Mouse (Mus musculus): ENCODE results near the gene E2f4. TPM values are rescaled to one million over a fixed set of nuclear protein-coding genes. Genes with fewer than 3 reads are reported as not detected.

Gene E2f4
- polyA plus RNA-seq, 1 experiment from 2014 or later: 69.9 TPM

DNA sequence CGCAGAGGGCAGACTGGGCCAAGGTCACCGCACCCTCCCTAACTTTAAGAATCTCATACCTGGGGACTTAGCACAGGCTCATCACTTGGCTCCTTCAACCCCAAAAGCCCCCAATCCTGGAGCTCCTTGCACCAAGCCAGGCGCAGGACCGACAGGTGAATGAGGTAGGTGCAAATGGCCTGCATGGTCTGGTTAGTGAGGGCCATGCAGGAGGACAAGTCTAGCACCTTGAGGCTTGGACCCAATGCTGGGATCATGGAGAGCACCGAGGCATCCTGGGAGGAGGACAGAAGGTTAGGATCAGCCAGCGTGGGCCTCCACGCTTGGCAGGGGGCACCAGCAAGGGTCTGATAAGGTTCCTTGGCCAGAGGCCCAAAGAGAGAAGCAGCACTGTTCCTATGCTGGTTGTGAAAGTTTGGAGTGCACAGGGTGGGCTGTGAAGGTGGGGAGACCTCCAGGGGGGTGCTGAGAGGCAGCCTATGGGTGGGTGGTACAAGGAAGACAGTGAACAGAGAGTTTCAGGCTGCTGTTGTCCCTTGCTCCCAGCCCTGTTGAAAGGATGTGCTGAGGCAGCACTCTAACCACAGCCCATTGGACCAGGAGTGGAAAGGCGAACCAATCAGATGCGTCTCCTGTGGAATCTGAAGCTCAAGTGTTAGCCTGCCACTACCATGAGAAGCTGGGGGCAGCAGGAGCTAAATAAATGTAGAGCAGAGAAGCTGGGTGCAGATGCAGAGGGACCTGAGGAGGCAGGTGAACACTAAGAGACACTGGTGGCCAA lies 16.3 kb downstream of the E2f4 start:
- H3K9ac ChIP-seq: no peak overlapping the region
- ATAC-seq (ENCODE audit: low FRiP score): 0 out of 2 replicates have a peak, but pooled peaks have one; percentile 26
- no peaks in the 10 kb centered on the region for H3K27me3 ChIP-seq
- no peaks in the 10 kb centered on the region for H3K9me3 ChIP-seq (replicated peaks)
- no peak overlapping the region for H3K4me2 ChIP-seq (replicated peaks)
- H3K36me3 ChIP-seq: peaks cover 78% of the 10 kb centered on the region
- H3K27ac ChIP-seq: no peak overlapping the region
- 85% methylated on average over 9 of the region's 9 CpGs for WGBS
- no peak overlapping the region for H3K4me3 ChIP-seq
- no peaks in the 10 kb centered on the region for H3K4me1 ChIP-seq

- H3K4me3 ChIP-seq: no peak overlapping the region
- no peaks in the 10 kb centered on the region for H3K27me3 ChIP-seq
- ATAC-seq (ENCODE audit: low FRiP score): no peak
- no peaks in the 10 kb centered on the region for H3K4me1 ChIP-seq
- H3K9ac ChIP-seq: no peak overlapping the region
- no peak overlapping the region for H3K27ac ChIP-seq
- H3K9me3 ChIP-seq (replicated peaks): no peaks in the 10 kb centered on the region
- no peak overlapping the region for H3K4me2 ChIP-seq (replicated peaks)
- peaks cover 76% of the 10 kb centered on the region for H3K36me3 ChIP-seq
- WGBS: 93% methylated on average over 18 of the region's 18 CpGs
Measured at GRCm38 (mm10) chr8:105315073-105315769, 17.8 kb downstream of the E2f4 start.

DNA sequence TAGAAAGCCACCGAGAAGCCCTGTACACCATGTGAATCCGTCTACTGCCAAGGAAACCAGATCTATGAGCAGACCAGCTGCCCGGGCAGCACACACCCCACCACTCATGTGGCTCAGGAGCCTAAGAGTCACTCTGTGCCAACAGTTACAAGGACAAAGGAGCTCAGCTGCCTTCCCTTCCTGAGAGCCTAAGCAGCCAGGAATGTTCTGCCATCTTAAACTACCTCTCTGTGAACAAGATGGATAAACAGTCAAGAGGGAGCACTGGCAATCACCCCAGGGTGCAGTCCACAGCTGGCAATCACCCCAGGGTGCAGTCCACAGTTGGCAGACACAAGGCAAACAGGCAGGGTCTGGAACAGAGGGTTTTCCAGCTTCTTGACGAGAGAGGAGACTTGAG lies 20.5 kb downstream of the E2f4 start:
- Histone ChIP-seq H3K27ac (no peak overlapping the region), H3K36me3 (peaks cover 61% of the 10 kb centered on the region), H3K9me3 (replicated peaks) (no peaks in the 10 kb centered on the region), H3K9ac (no peak overlapping the region), H3K4me3 (no peak overlapping the region), H3K4me2 (replicated peaks) (no peak overlapping the region), H3K27me3 (no peaks in the 10 kb centered on the region), H3K4me1 (no peaks in the 10 kb centered on the region)
- no peak for ATAC-seq (ENCODE audit: low FRiP score)
- WGBS: 86% methylated on average over 4 of the region's 4 CpGs

DNA sequence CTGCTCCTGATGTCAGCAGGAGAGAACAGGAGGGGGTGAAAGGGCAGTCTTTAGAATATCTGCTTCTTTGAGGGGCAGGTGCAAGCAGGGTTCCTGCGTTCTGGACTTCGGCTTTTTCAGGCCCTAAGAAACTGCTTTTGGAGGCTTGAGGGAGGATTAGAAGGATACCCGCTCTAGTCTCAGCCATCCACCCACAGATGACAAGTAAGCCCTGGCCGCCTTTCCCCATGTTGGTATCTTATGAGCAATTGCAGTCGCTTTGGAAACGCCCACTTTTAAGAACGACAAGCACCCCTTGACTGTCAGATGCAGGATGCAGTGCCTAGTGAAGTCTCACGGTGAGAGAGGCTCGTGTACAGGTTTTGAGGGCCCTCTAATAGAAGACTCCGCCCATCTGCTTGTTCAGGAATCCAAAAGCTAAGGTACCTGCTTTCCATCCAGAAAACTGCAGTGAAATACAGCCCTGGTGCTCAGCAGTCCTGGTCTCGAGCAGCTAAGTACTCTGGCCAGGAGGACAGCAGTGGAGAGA lies 21.3 kb downstream of the E2f4 start:
- Histone ChIP-seq H3K9me3 (replicated peaks) (no peaks in the 10 kb centered on the region), H3K4me2 (replicated peaks) (no peak overlapping the region), H3K27me3 (no peaks in the 10 kb centered on the region), H3K4me3 (no peak overlapping the region), H3K27ac (no peak overlapping the region), H3K36me3 (peaks cover 55% of the 10 kb centered on the region), H3K9ac (no peak overlapping the region), H3K4me1 (no peaks in the 10 kb centered on the region)
- 85% methylated on average over 11 of the region's 11 CpGs for WGBS
- ATAC-seq (ENCODE audit: low FRiP score): no peak

- 92% methylated on average over 4 of the region's 4 CpGs for whole genome bisulfite sequencing
- no peak overlapping the region for H3K9ac ChIP-seq
- H3K4me3 ChIP-seq: no peak overlapping the region
- H3K27me3 ChIP-seq: no peaks in the 10 kb centered on the region
- H3K9me3 ChIP-seq (replicated peaks): no peaks in the 10 kb centered on the region
- no peak overlapping the region for H3K27ac ChIP-seq
- H3K4me1 ChIP-seq: peaks cover 22% of the 10 kb centered on the region
- peaks cover 31% of the 10 kb centered on the region for H3K36me3 ChIP-seq
- no peak for ATAC-seq (ENCODE audit: low FRiP score)
- H3K4me2 ChIP-seq (replicated peaks): no peak overlapping the region
Measured at GRCm38 (mm10) chr8:105323183-105323582, 25.7 kb downstream of the E2f4 start.

GRCm38 (mm10) chr8:105325641-105326093 lies 28.2 kb downstream of the E2f4 start:
- H3K4me2 ChIP-seq (replicated peaks): peak overlapping the region; percentile 84
- H3K27me3 ChIP-seq: no peaks in the 10 kb centered on the region
- ATAC-seq (ENCODE audit: low FRiP score): peak; percentile 73
- WGBS: under 1% methylated on average over 12 of the region's 12 CpGs
- H3K9me3 ChIP-seq (replicated peaks): no peaks in the 10 kb centered on the region
- peak overlapping the region; percentile 81 for H3K9ac ChIP-seq
- H3K4me1 ChIP-seq: peaks cover 22% of the 10 kb centered on the region
- H3K27ac ChIP-seq: peak overlapping the region; percentile 79
- peaks cover 37% of the 10 kb centered on the region for H3K36me3 ChIP-seq
- H3K4me3 ChIP-seq: peak overlapping the region; percentile 81

DNA sequence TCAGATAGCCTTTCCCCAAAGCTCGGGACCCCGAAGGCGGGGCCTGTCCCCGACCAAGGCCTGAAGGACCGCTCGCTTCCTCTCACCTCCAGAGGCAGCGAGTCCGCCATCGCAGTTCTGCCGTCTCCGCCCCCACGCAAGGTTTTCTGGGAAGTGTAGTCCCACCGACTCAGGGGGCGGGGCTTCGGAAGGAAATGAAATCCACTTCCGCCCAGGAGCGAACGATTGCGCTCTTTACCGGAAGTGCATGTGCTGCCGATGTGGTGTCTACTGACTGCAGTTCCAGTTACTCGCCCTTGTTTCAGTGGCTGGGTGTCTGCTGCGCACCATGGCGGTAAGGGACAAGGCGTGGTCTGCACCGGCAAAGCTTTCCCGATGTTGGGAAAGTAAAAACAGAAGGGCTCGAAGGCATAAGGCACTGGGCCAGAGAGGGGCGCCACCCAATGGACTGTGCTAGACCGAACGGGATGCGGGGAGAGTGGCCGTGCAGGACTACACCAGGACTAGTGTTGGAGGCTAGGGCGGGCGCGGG lies 28.7 kb downstream of the E2f4 start, which contains the start of the genes Lrrc29 and Tmem208:
Gene Lrrc29 (minus strand): TSS at position 138 of the 532 bp plus-strand sequence.
Gene Tmem208 (plus strand): TSS at position 214 of the 532 bp plus-strand sequence.
- Histone ChIP-seq H3K9me3 (replicated peaks) (no peaks in the 10 kb centered on the region), H3K27ac (peak within 1 kb of the TSS; percentile 79)

GRCm38 (mm10) chr8:105326968-105327367 lies 29.5 kb downstream of the E2f4 start:
- Histone ChIP-seq H3K4me3 (peak overlapping the region; percentile 81), H3K4me2 (replicated peaks) (peak overlapping the region; percentile 84), H3K27ac (0 out of 2 replicates have a peak overlapping the region, but pooled peaks have one; percentile 79), H3K9me3 (replicated peaks) (no peaks in the 10 kb centered on the region), H3K36me3 (peaks cover 50% of the 10 kb centered on the region), H3K4me1 (peaks cover 22% of the 10 kb centered on the region), H3K27me3 (no peaks in the 10 kb centered on the region), H3K9ac (peak overlapping the region; percentile 81)
- WGBS: 52% methylated on average over 6 of the region's 6 CpGs
- no peak for ATAC-seq (ENCODE audit: low FRiP score)

More for the DNA sequence above, 28.7 kb downstream of the E2f4 start, which contains the start of the genes Lrrc29 and Tmem208:
- Histone ChIP-seq H3K4me2 (replicated peaks) (peak within 1 kb of the TSS; percentile 84), H3K27me3 (no peaks in the 10 kb centered on the region), H3K4me3 (peak within 1 kb of the TSS; percentile 81), H3K36me3 (peaks cover 42% of the 10 kb centered on the region), H3K9ac (peak within 1 kb of the TSS; percentile 81), H3K4me1 (peaks cover 22% of the 10 kb centered on the region)
- ATAC-seq (ENCODE audit: low FRiP score): peak; percentile 94
- 1% methylated on average over 36 of the region's 36 CpGs for WGBS

DNA sequence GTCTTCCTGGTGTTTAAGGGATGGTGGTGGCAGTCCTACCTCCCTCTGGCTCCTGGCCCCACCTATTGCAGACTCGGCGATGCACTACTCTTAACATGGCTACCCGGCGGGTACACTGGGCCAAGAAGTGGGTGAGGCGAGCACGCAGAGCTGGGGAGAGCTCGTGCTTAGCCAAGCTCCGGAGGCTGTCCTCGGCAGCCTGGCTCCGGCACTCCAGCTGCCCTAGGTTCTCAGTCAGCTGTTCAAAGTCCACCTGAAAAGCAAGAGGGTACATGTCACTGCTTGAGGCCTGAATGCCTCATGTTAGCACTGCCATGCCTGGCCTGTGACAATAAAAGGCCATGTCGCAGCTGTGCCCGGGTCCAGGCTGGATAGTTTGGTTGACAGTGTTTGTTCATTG lies 32.9 kb downstream of the E2f4 start:
- Histone ChIP-seq H3K27ac (no peak overlapping the region), H3K4me1 (peaks cover 12% of the 10 kb centered on the region), H3K9me3 (replicated peaks) (no peaks in the 10 kb centered on the region), H3K36me3 (peaks cover 57% of the 10 kb centered on the region), H3K9ac (no peak overlapping the region), H3K4me2 (replicated peaks) (no peak overlapping the region), H3K4me3 (no peak overlapping the region), H3K27me3 (no peaks in the 10 kb centered on the region)
- no peak for ATAC-seq (ENCODE audit: low FRiP score)
- WGBS: 94% methylated on average over 12 of the region's 12 CpGs

- WGBS: 95% methylated on average over 22 of the region's 22 CpGs
- no peak overlapping the region for H3K27ac ChIP-seq
- no peak overlapping the region for H3K9ac ChIP-seq
- no peaks in the 10 kb centered on the region for H3K27me3 ChIP-seq
- ATAC-seq (ENCODE audit: low FRiP score): no peak
- H3K36me3 ChIP-seq: peaks cover 69% of the 10 kb centered on the region
- H3K4me3 ChIP-seq: no peak overlapping the region
- peaks cover 8% of the 10 kb centered on the region for H3K4me1 ChIP-seq
- no peak overlapping the region for H3K4me2 ChIP-seq (replicated peaks)
- H3K9me3 ChIP-seq (replicated peaks): no peaks in the 10 kb centered on the region
Measured at GRCm38 (mm10) chr8:105331469-105331868, 34.0 kb downstream of the E2f4 start.

DNA sequence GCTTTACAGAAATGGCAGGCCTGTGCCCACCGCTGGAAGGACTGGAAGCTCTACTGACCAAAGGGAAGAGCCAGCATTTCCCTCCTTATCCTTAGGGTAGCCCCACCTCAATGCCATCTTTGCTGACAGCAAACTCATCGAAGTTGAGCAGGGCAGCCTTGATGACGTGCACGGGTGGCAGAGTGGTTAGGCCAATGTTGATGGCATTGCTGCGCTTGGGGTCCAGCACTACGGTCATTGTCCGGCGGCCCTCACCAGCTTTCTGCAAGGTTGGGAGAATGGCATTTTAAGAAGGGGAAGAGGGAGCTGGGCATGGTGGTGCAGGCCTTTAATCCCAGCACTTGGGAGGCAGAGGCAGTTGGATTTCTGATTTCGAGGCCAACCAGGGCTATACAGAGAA lies 34.5 kb downstream of the E2f4 start:
- Histone ChIP-seq H3K27ac (no peak overlapping the region), H3K9ac (no peak overlapping the region), H3K4me2 (replicated peaks) (no peak overlapping the region), H3K36me3 (peaks cover 72% of the 10 kb centered on the region), H3K27me3 (no peaks in the 10 kb centered on the region), H3K4me3 (no peak overlapping the region), H3K9me3 (replicated peaks) (no peaks in the 10 kb centered on the region), H3K4me1 (peaks cover 6% of the 10 kb centered on the region)
- WGBS: 94% methylated on average over 9 of the region's 9 CpGs
- no peak for ATAC-seq (ENCODE audit: low FRiP score)

- no peaks in the 10 kb centered on the region for H3K27me3 ChIP-seq
- no peak overlapping the region for H3K9ac ChIP-seq
- no peaks in the 10 kb centered on the region for H3K9me3 ChIP-seq (replicated peaks)
- peaks cover 74% of the 10 kb centered on the region for H3K36me3 ChIP-seq
- peaks cover under 1% of the 10 kb centered on the region for H3K4me1 ChIP-seq
- no peak overlapping the region for H3K4me2 ChIP-seq (replicated peaks)
- no peak for ATAC-seq (ENCODE audit: low FRiP score)
- 82% methylated on average over 2 of the region's 2 CpGs for WGBS
- no peak overlapping the region for H3K27ac ChIP-seq
- no peak overlapping the region for H3K4me3 ChIP-seq
Measured at GRCm38 (mm10) chr8:105332523-105332922, 35.1 kb downstream of the E2f4 start.
